Mouse (Mus musculus): Measurements from ENCODE around the gene 1700007K13Rik.

DNA sequence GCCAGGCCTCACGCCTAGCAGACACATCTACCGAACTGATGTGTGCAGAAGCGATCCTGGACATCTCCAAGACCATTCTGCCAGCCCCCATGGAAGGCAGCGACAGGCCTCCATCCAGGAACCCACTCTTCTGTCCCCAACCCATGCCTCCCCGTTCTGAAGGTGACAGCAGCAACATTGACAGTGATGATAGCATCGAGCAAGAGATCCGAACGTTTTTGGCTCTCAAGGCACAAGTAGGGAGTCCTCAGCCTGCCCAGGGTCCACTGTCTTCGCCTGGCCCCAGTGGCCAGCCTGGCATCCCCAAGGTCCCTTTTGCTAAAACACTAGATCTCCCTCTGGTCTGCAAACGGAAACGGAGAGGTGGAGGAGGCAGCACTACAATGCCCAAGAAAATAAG lies 14.5 kb downstream of the 1700007K13Rik start:
- TF ChIP-seq CTCF (IDR thresholded peaks at IDR 0.05; ENCODE audit: low read depth) (no peak), EP300 (IDR thresholded peaks at IDR 0.05; ENCODE audit: low read depth) (no peak)
